Mouse (Mus musculus): ENCODE results near the gene 2310022A10Rik. TPM values are rescaled to one million over a fixed set of nuclear protein-coding genes. Genes with fewer than 3 reads are reported as not detected.

The 2310022A10Rik gene
- polyA plus RNA-seq, 1 experiment from 2014 or later, result 35.1 TPM

DNA sequence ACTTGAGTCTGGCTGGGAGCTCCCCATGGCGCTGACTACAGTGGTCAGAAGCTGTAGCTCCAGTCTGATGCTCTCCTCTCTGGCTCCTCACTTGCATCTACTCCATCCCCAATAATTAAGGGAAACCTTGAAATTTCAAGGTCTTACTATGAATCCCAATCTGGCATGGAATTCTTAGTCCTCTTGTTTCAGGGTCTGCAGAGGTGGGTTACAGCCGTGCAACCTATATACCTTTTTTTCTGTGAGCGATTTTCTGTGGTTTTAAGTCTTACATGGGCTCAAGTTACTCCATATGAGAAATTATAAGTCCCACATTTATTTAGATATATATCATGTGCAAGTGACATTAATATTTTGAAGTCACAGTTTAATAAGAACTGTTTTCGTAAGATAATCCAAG is 37.1 kb downstream of the 2310022A10Rik start:
- DNase-seq (ENCODE audit: low spot score) (no peak), ATAC-seq (replicated peaks; ENCODE audit: low FRiP score) (no peak)
- Histone ChIP-seq H3K4me2 (no peak overlapping the region), H3K27ac (ENCODE audit: low read depth, low read length) (no peak overlapping the region), H3K9me3 (ENCODE audit: control insufficient read depth, low read length) (no peaks in the 10 kb centered on the region), H3K9ac (ENCODE audit: low read depth, low read length) (no peak overlapping the region), H3K4me1 (replicated peaks; ENCODE audit: control insufficient read depth, insufficient read depth, low read length) (peaks cover 25% of the 10 kb centered on the region), H3K27me3 (replicated peaks; ENCODE audit: control insufficient read depth, insufficient read depth, low read length) (no peaks in the 10 kb centered on the region), H3K4me3 (ENCODE audit: low read depth, low read length) (no peak overlapping the region), H3K36me3 (ENCODE audit: control insufficient read depth, insufficient read depth, low read length) (peaks cover 7% of the 10 kb centered on the region)
- WGBS, result 91% methylated on average over 4 of the region's 4 CpGs

- peak overlapping the region; percentile 92 for H3K9ac ChIP-seq (ENCODE audit: low read depth, low read length)
- ATAC-seq (replicated peaks; ENCODE audit: low FRiP score) (no peak), DNase-seq (ENCODE audit: low spot score) (no peak)
- 64% methylated on average over 4 of the region's 4 CpGs for WGBS
- H3K9me3 ChIP-seq (ENCODE audit: control insufficient read depth, low read length), result no peaks in the 10 kb centered on the region
- peaks cover 7% of the 10 kb centered on the region for H3K36me3 ChIP-seq (ENCODE audit: control insufficient read depth, insufficient read depth, low read length)
- peak overlapping the region; percentile 85 for H3K4me3 ChIP-seq (ENCODE audit: low read depth, low read length)
- peaks cover 30% of the 10 kb centered on the region for H3K4me1 ChIP-seq (replicated peaks; ENCODE audit: control insufficient read depth, insufficient read depth, low read length)
- H3K4me2 ChIP-seq, result peak overlapping the region; percentile 67
- no peaks in the 10 kb centered on the region for H3K27me3 ChIP-seq (replicated peaks; ENCODE audit: control insufficient read depth, insufficient read depth, low read length)
- peak overlapping the region; percentile 100 for H3K27ac ChIP-seq (ENCODE audit: low read depth, low read length)
These were observed 37.7 kb downstream of the 2310022A10Rik start for GRCm38 (mm10) chr7:27590566-27591213.

DNA sequence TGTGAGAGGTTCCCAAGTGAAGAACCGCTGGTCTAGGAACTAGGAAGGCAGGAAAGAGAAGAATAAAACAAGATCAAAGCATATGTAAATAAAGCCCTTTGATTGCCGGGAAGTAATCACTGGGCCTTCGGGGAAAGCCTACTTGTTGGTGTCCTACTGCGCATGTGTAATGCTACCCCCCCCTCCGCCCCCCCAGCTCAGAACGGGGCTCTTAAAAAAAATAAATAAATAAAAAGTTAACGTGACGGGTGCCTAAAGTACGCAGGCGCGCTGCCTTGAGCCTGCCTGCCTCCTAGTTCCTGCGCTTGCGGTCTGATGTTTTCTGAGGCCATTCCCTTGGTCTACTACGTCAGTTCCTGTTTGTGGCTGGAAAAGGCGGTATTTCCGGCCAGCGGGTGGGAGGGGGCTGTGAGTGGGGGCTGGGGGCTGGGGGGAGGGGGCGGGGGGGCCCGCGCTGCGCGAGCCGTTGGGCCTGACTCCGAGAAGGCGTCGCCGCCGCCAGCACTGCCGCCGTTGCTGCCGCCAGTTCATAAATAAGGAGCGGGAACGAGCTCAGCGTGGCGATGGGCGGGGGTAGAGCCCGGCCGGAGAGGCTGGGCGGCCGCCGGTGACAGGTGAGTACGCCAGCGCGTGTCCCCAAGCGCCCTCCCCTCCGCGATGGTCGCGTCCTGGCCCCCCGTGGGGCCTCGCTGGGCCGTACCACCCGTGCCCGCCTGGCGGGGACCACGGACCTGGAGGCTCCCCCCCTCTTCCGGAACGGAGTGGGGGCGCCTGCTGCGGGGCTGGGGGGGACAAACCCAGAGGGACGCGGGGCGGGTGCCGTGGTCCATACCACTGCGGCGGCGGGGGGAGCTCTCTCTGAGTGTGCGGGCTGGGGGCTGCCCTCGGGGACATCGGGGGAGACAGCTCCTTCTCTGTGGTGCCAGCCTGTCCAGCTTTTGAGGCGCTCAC is 38.5 kb downstream of the 2310022A10Rik start, which contains the start of gene Akt2:
Gene Akt2, plus strand, starts transcription at position 287 of the 951 bp plus-strand sequence.
- Histone ChIP-seq H3K4me2 (peak within 1 kb of the TSS; percentile 92), H3K9me3 (ENCODE audit: control insufficient read depth, low read length) (no peaks in the 10 kb centered on the region), H3K27ac (ENCODE audit: low read depth, low read length) (peak within 1 kb of the TSS; percentile 100), H3K27me3 (replicated peaks; ENCODE audit: control insufficient read depth, insufficient read depth, low read length) (no peaks in the 10 kb centered on the region), H3K36me3 (ENCODE audit: control insufficient read depth, insufficient read depth, low read length) (peaks cover 7% of the 10 kb centered on the region), H3K4me1 (replicated peaks; ENCODE audit: control insufficient read depth, insufficient read depth, low read length) (peaks cover 39% of the 10 kb centered on the region), H3K9ac (ENCODE audit: low read depth, low read length) (peak within 1 kb of the TSS; percentile 92), H3K4me3 (ENCODE audit: low read depth, low read length) (peak within 1 kb of the TSS; percentile 85)
- ATAC-seq (replicated peaks; ENCODE audit: low FRiP score), result peak; percentile 83
- under 1% methylated on average over 55 of the region's 71 CpGs for WGBS
- DNase-seq (ENCODE audit: low spot score), result peak; percentile 89

DNA sequence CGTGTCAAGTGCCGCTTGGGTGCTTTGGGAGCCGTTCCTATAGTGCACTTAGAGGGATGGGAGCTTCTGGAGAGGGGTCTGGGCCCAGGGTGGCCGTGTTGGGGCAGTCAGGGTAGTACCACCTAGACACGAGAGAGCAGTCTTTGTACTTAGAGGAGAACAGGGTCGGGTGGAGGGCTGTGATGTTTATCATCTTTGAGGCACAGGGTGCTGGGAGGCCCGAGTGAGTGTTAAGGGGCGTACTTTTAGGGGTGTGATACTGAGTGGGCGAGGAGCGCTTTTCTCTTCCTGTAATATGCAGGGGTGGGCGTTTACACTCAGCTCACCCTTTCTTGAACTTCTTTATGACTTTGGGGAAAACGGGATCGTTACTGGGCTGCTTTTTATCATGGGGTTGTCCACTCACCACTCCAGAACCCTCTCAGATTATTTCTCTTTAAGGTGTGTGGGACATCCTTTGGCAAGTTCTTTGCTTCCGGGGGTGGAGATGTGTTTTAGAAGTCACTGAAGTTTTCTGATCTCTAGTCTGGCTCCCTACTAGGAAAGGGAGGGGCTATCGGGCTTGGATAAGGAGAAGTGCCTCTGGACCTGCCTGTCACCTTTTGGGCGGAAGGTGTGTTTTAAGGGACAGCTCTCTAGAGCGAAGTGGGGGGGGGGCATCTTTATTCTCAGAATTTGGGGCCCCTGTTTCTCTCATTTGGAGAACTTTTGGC is 39.3 kb downstream of the 2310022A10Rik start:
- no peak for DNase-seq (ENCODE audit: low spot score)

GRCm38 (mm10) chr7:27592934-27593645 is 40.1 kb downstream of the 2310022A10Rik start:
- Histone ChIP-seq H3K9me3 (ENCODE audit: control insufficient read depth, low read length) (no peaks in the 10 kb centered on the region), H3K4me2 (peak overlapping the region; percentile 92), H3K4me3 (ENCODE audit: low read depth, low read length) (peak overlapping the region; percentile 85), H3K4me1 (replicated peaks; ENCODE audit: control insufficient read depth, insufficient read depth, low read length) (peaks cover 52% of the 10 kb centered on the region), H3K27me3 (replicated peaks; ENCODE audit: control insufficient read depth, insufficient read depth, low read length) (no peaks in the 10 kb centered on the region), H3K36me3 (ENCODE audit: control insufficient read depth, insufficient read depth, low read length) (peaks cover 7% of the 10 kb centered on the region), H3K27ac (ENCODE audit: low read depth, low read length) (peak overlapping the region; percentile 100), H3K9ac (ENCODE audit: low read depth, low read length) (peak overlapping the region; percentile 92)
- DNase-seq (ENCODE audit: low spot score) (no peak), ATAC-seq (replicated peaks; ENCODE audit: low FRiP score) (peak; percentile 8; the same call in 1 of the 2 replicates)
- WGBS, result 51% methylated on average over 12 of the region's 12 CpGs

More for the DNA sequence above, 39.3 kb downstream of the 2310022A10Rik start:
- peak; percentile 69 for ATAC-seq (replicated peaks; ENCODE audit: low FRiP score)
- WGBS, result 2% methylated on average over 17 of the region's 17 CpGs
- peak overlapping the region; percentile 92 for H3K9ac ChIP-seq (ENCODE audit: low read depth, low read length)
- no peaks in the 10 kb centered on the region for H3K9me3 ChIP-seq (ENCODE audit: control insufficient read depth, low read length)
- H3K4me2 ChIP-seq, result peak overlapping the region; percentile 92
- H3K36me3 ChIP-seq (ENCODE audit: control insufficient read depth, insufficient read depth, low read length), result peaks cover 7% of the 10 kb centered on the region
- no peaks in the 10 kb centered on the region for H3K27me3 ChIP-seq (replicated peaks; ENCODE audit: control insufficient read depth, insufficient read depth, low read length)
- peaks cover 45% of the 10 kb centered on the region for H3K4me1 ChIP-seq (replicated peaks; ENCODE audit: control insufficient read depth, insufficient read depth, low read length)
- peak overlapping the region; percentile 85 for H3K4me3 ChIP-seq (ENCODE audit: low read depth, low read length)
- H3K27ac ChIP-seq (ENCODE audit: low read depth, low read length), result peak overlapping the region; percentile 100

GRCm38 (mm10) chr7:27596586-27597503 is 43.8 kb downstream of the 2310022A10Rik start:
- Histone ChIP-seq H3K27ac (ENCODE audit: low read depth, low read length) (peak overlapping the region; percentile 33; the same call in 1 of the 2 replicates), H3K9ac (ENCODE audit: low read depth, low read length) (no peak overlapping the region), H3K36me3 (ENCODE audit: control insufficient read depth, insufficient read depth, low read length) (peaks cover 7% of the 10 kb centered on the region), H3K9me3 (ENCODE audit: control insufficient read depth, low read length) (no peaks in the 10 kb centered on the region), H3K4me2 (no peak overlapping the region), H3K4me3 (ENCODE audit: low read depth, low read length) (no peak overlapping the region), H3K4me1 (replicated peaks; ENCODE audit: control insufficient read depth, insufficient read depth, low read length) (peaks cover 66% of the 10 kb centered on the region), H3K27me3 (replicated peaks; ENCODE audit: control insufficient read depth, insufficient read depth, low read length) (no peaks in the 10 kb centered on the region)
- DNase-seq (ENCODE audit: low spot score), result no peak
- WGBS, result 64% methylated on average over 10 of the region's 10 CpGs
- ATAC-seq (replicated peaks; ENCODE audit: low FRiP score), result no peak

DNA sequence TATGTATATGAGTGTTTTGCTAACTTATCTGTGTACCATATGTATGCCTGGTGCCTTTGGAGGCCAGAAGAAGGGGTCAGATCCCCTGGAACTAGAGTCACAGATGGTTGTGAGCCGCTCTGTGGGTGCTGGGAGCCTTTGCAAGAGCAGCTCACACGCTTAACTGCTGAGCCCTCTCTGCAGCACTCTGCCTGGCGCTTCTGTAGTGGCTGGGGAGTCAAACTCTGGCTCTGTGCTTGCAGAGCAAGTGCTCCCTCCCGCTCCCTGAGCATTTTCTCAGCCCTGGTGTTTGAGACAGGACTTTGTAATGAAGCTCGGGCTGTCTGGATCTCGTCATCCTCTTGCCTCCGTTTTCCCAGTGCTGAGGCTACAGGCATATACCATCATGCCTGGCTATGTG is 45.0 kb downstream of the 2310022A10Rik start:
- peaks cover 73% of the 10 kb centered on the region for H3K4me1 ChIP-seq (replicated peaks; ENCODE audit: control insufficient read depth, insufficient read depth, low read length)

More for the DNA sequence above, 45.0 kb downstream of the 2310022A10Rik start:
- no peak for DNase-seq (ENCODE audit: low spot score)
- WGBS, result 65% methylated on average over 7 of the region's 7 CpGs
- H3K9me3 ChIP-seq (ENCODE audit: control insufficient read depth, low read length), result no peaks in the 10 kb centered on the region
- peaks cover 7% of the 10 kb centered on the region for H3K36me3 ChIP-seq (ENCODE audit: control insufficient read depth, insufficient read depth, low read length)
- no peak overlapping the region for H3K4me3 ChIP-seq (ENCODE audit: low read depth, low read length)
- H3K27ac ChIP-seq (ENCODE audit: low read depth, low read length), result no peak overlapping the region
- ATAC-seq (replicated peaks; ENCODE audit: low FRiP score), result no peak
- no peak overlapping the region for H3K9ac ChIP-seq (ENCODE audit: low read depth, low read length)
- no peaks in the 10 kb centered on the region for H3K27me3 ChIP-seq (replicated peaks; ENCODE audit: control insufficient read depth, insufficient read depth, low read length)
- no peak overlapping the region for H3K4me2 ChIP-seq
